Mouse (Mus musculus) gastrocnemius, adult 18-20 months (tissue): Measurements from ENCODE around the gene Kif1b. TPM values are rescaled to one million over a fixed set of nuclear protein-coding genes. Genes with fewer than 3 reads are reported as not detected.
A peak's percentile ranks its signal among the peaks of the same experiment; 100 is the strongest.

ENCODE experiments used
- DNase-seq: peaks from one replicate; pipeline ENCODE4 v3.0.0; 2021; ENCODE audit warnings: low spot score
- long read RNA-seq, 2 experiments: library from polyadenylated mRNA; stranded (forward); transcript quantifications; one replicate each; pipeline ENCODE4 v2.0.0; 2021
- total RNA-seq, 2 experiments: library from RNA; stranded (reverse); gene quantifications; 2 replicates each; pipeline ENCODE4 v1.2.3; 2021

Gene Kif1b
- 100 to 1,000 TPM; 255 to 285 TPM for total RNA-seq
- long read RNA-seq, experiment 1, full-length matches to known transcripts: 2 of 291 reads
- long read RNA-seq, experiment 1, partial matches to known transcripts: 31 of 291 reads
- long read RNA-seq, experiment 1, other reads (novel, unspliced or antisense): 258 of 291 reads
- long read RNA-seq, experiment 2, full-length matches to known transcripts: 6 of 250 reads
- long read RNA-seq, experiment 2, partial matches to known transcripts: 28 of 250 reads
- long read RNA-seq, experiment 2, other reads (novel, unspliced or antisense): 216 of 250 reads

GRCm38 (mm10) chr4:149307596-149308490 is at the start of gene Kif1b:
Gene Kif1b (minus strand): TSS chr4:149307693.
- DNase-seq: peak; percentile 99

GRCm38 (mm10) chr4:149354671-149355070 is 47.2 kb upstream of the Kif1b start:
- DNase-seq: no peak

- peak; percentile 44 for DNase-seq
Measured at GRCm38 (mm10) chr4:149351596-149352150, 44.2 kb upstream of the Kif1b start.

- DNase-seq: no peak
Measured at GRCm38 (mm10) chr4:149348963-149349362, 41.5 kb upstream of the Kif1b start.

GRCm38 (mm10) chr4:149345873-149346272 is 38.4 kb upstream of the Kif1b start:
- DNase-seq: peak; percentile 81

- DNase-seq: no peak
Measured at GRCm38 (mm10) chr4:149344311-149344710, 36.8 kb upstream of the Kif1b start.

GRCm38 (mm10) chr4:149340680-149341079 is 33.2 kb upstream of the Kif1b start:
- no peak for DNase-seq

GRCm38 (mm10) chr4:149339426-149340214 is 32.1 kb upstream of the Kif1b start:
- DNase-seq: no peak

- DNase-seq: no peak
Measured at GRCm38 (mm10) chr4:149338137-149338536, 30.6 kb upstream of the Kif1b start.

GRCm38 (mm10) chr4:149337353-149337752 is 29.9 kb upstream of the Kif1b start:
- DNase-seq: peak; percentile 55

- DNase-seq: no peak
Measured at GRCm38 (mm10) chr4:149336302-149336701, 28.8 kb upstream of the Kif1b start.

- no peak for DNase-seq
Measured at GRCm38 (mm10) chr4:149334881-149335280, 27.4 kb upstream of the Kif1b start.

- DNase-seq: no peak
Measured at GRCm38 (mm10) chr4:149332726-149333125, 25.2 kb upstream of the Kif1b start.

- no peak for DNase-seq
Measured at GRCm38 (mm10) chr4:149330495-149330894, 23.0 kb upstream of the Kif1b start.

GRCm38 (mm10) chr4:149328735-149329134 is 21.2 kb upstream of the Kif1b start:
- no peak for DNase-seq

- no peak for DNase-seq
Measured at GRCm38 (mm10) chr4:149327281-149327680, 19.8 kb upstream of the Kif1b start.

GRCm38 (mm10) chr4:149325411-149326162 is 18.1 kb upstream of the Kif1b start:
- DNase-seq: no peak

GRCm38 (mm10) chr4:149323730-149324129 is 16.2 kb upstream of the Kif1b start:
- peak; percentile 73 for DNase-seq

- no peak for DNase-seq
Measured at GRCm38 (mm10) chr4:149322718-149323117, 15.2 kb upstream of the Kif1b start.

GRCm38 (mm10) chr4:149322286-149322685 is 14.8 kb upstream of the Kif1b start:
- no peak for DNase-seq

GRCm38 (mm10) chr4:149319088-149319487 is 11.6 kb upstream of the Kif1b start:
- DNase-seq: no peak
